Mouse (Mus musculus): ENCODE results near the gene Ktn1. TPM values are rescaled to one million over a fixed set of nuclear protein-coding genes. Genes with fewer than 3 reads are reported as not detected.

The Ktn1 gene
- polyA plus RNA-seq (2015; fragmentation: Illumina TruSeq; extraction: RNeasy Lipid Tissue Mini Kit (QIAGEN cat#74804); ENCODE audit: low read depth, low replicate concordance), result 47.6 TPM

DNA sequence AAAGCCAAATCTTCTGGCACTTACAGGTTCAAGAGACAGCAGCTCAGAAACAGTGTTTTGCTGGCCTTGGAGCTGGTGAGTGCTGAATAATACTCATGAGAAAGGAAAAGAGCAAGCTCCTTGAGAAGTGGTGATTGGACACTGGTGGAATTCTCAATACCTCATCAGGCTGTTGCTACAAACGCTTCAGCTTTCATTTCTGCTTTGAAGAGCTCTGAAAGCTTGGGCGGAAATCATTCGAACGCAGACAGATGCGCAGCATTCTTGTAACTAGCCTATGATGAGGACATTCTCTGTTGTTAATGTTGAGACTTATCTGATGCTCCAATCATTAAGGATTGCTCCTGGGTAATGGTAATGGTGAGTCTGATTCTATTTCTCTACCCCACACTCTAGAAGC lies at the start of gene Ktn1:
Ktn1 (plus strand) TSS at position 231 of the 400 bp plus-strand sequence.

Other genes with a start within 250 kb of the Ktn1 start
- 0.77 TPM for gene Dlgap5, start 230.0 kb upstream of the Ktn1 start, polyA plus RNA-seq (2015; fragmentation: Illumina TruSeq; extraction: RNeasy Lipid Tissue Mini Kit (QIAGEN cat#74804); ENCODE audit: low read depth, low replicate concordance)
- gene Fbxo34, start 198.0 kb upstream of the Ktn1 start, polyA plus RNA-seq (2015; fragmentation: Illumina TruSeq; extraction: RNeasy Lipid Tissue Mini Kit (QIAGEN cat#74804); ENCODE audit: low read depth, low replicate concordance), result 56.9 TPM
- 16.1 TPM for gene Atg14, start 77.8 kb upstream of the Ktn1 start, polyA plus RNA-seq (2015; fragmentation: Illumina TruSeq; extraction: RNeasy Lipid Tissue Mini Kit (QIAGEN cat#74804); ENCODE audit: low read depth, low replicate concordance)